Mouse (Mus musculus): ENCODE data around the gene Mrps21. TPM values are rescaled to one million over a fixed set of nuclear protein-coding genes. Genes with fewer than 3 reads are reported as not detected.

Gene Mrps21
- total and polyA plus RNA-seq, 2 experiments, result 39.6 to 205 TPM

DNA sequence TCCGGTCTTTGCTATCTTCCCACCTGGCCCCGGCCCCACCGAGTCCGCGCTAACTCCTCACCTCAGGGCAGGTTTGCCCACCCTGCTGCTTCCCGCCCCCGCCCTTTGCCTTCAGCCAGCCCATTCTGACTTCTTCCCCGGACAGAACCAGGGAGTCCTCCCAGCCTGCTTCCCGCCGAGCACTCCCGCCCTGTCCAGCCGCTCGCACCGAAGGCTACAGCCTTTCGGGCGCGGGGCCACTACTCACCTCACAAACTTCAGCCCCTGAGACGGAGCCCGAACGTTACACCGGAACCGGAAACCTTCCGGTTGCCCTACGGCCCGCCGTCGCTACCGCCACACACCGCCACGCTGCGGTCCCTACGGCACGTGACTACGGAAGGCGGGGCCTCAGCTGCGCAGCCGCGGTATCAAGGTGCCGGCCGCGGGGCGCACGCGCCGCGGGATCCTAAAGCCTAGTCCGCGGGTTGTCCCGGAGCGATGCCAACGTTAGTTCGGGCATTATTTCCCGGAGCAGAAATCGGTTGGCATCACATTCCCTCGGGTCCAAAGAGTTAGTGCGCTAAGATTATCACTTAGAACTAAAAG is 15.7 kb downstream of the Mrps21 start, which contains the start of gene Prpf3:
Gene Prpf3, minus strand, starts transcription at position 384 of the 588 bp plus-strand sequence.
- DNase-seq (ENCODE audit: extremely low read depth, low read depth, low spot score), result peak; percentile 81
- H3K4me3 ChIP-seq (ENCODE audit: insufficient read depth, low read depth, low read length), result peak within 1 kb of the TSS; percentile 86

DNA sequence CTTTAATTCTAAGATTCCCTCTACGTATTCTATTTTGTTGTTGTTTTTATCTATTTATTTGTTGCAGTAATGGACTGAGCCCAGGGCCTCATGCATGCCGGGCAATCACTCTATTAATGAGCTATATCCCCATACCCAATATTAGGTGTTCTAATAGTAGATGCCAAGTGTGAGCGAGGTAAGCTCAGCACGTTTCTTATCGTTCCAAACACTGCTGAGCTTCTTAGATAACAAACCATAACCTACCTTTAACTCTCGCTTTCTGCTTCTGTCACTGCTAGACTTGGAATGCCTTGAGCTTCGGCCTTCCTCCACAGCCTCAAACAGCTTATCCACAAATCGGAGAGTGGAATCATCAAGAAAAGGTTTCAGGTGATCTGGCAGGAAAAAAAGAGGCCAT is 20.0 kb downstream of the Mrps21 start:
- Histone ChIP-seq H3K36me3 (ENCODE audit: control insufficient read depth, insufficient read depth, low read length) (peaks cover 56% of the 10 kb centered on the region), H3K4me3 (ENCODE audit: insufficient read depth, low read depth, low read length) (no peak overlapping the region), H3K27me3 (ENCODE audit: control insufficient read depth, insufficient read depth, low read length) (no peaks in the 10 kb centered on the region), H3K27ac (replicated peaks; ENCODE audit: insufficient read depth, low read depth, low read length) (no peak overlapping the region), H3K4me1 (ENCODE audit: control insufficient read depth, insufficient read depth, low read length) (peaks cover 2% of the 10 kb centered on the region; the same call in 1 of the 2 replicates), H3K79me2 (ENCODE audit: control insufficient read depth, insufficient read depth, low read length) (peaks cover 4% of the 10 kb centered on the region; the same call in 1 of the 2 replicates), H3K9ac (ENCODE audit: low read depth, low read length) (no peak overlapping the region)
- TF ChIP-seq CTCF (IDR thresholded peaks at IDR 0.05; ENCODE audit: low read depth, low read length), result no peak
- TF ChIP-seq POLR2A (IDR thresholded peaks at IDR 0.05; ENCODE audit: extremely low read depth, insufficient read depth, low read length), result no peak
- WGBS, result 96% methylated on average over 8 of the region's 8 CpGs
- no peak for DNase-seq (ENCODE audit: extremely low read depth, low read depth, low spot score)

More for the DNA sequence above, 15.7 kb downstream of the Mrps21 start, which contains the start of gene Prpf3:
- Histone ChIP-seq H3K79me2 (ENCODE audit: control insufficient read depth, insufficient read depth, low read length) (peaks cover 4% of the 10 kb centered on the region; the same call in 1 of the 2 replicates), H3K27ac (replicated peaks; ENCODE audit: insufficient read depth, low read depth, low read length) (peak within 1 kb of the TSS; percentile 53), H3K36me3 (ENCODE audit: control insufficient read depth, insufficient read depth, low read length) (peaks cover 22% of the 10 kb centered on the region), H3K9ac (ENCODE audit: low read depth, low read length) (peak within 1 kb of the TSS; percentile 94), H3K27me3 (ENCODE audit: control insufficient read depth, insufficient read depth, low read length) (no peaks in the 10 kb centered on the region), H3K4me1 (ENCODE audit: control insufficient read depth, insufficient read depth, low read length) (peaks cover 2% of the 10 kb centered on the region; the same call in 1 of the 2 replicates)
- TF ChIP-seq CTCF (IDR thresholded peaks at IDR 0.05; ENCODE audit: low read depth, low read length) (no peak), POLR2A (IDR thresholded peaks at IDR 0.05; ENCODE audit: extremely low read depth, insufficient read depth, low read length) (peak; percentile 74)
- under 1% methylated on average over 56 of the region's 56 CpGs for WGBS

DNA sequence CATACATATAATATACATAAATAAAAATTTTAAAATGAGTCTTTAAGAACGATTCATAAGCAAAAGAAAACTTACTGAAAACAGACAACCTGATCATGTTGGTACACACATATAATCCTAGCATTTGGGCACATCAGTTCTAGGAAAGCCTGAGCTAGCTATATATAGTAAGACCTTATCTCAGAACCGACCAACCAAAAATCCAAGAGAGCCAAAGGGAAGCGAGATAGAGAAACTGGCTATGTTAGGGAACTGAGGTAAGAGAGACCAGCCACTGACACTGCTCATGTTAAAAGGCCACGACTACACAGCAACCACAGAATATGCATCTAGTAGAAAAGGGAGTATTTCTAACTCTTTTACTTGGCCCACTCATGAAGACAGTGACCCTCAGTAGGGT is 20.7 kb downstream of the Mrps21 start:
- 76% methylated on average over 4 of the region's 4 CpGs for WGBS
- TF ChIP-seq CTCF (IDR thresholded peaks at IDR 0.05; ENCODE audit: low read depth, low read length), result no peak
- Histone ChIP-seq H3K36me3 (ENCODE audit: control insufficient read depth, insufficient read depth, low read length) (peaks cover 62% of the 10 kb centered on the region), H3K4me3 (ENCODE audit: insufficient read depth, low read depth, low read length) (no peak overlapping the region), H3K4me1 (ENCODE audit: control insufficient read depth, insufficient read depth, low read length) (peaks cover 2% of the 10 kb centered on the region; the same call in 1 of the 2 replicates), H3K79me2 (ENCODE audit: control insufficient read depth, insufficient read depth, low read length) (peaks cover 4% of the 10 kb centered on the region; the same call in 1 of the 2 replicates), H3K9ac (ENCODE audit: low read depth, low read length) (no peak overlapping the region), H3K27me3 (ENCODE audit: control insufficient read depth, insufficient read depth, low read length) (no peaks in the 10 kb centered on the region), H3K27ac (replicated peaks; ENCODE audit: insufficient read depth, low read depth, low read length) (no peak overlapping the region)
- DNase-seq (ENCODE audit: extremely low read depth, low read depth, low spot score), result no peak

DNA sequence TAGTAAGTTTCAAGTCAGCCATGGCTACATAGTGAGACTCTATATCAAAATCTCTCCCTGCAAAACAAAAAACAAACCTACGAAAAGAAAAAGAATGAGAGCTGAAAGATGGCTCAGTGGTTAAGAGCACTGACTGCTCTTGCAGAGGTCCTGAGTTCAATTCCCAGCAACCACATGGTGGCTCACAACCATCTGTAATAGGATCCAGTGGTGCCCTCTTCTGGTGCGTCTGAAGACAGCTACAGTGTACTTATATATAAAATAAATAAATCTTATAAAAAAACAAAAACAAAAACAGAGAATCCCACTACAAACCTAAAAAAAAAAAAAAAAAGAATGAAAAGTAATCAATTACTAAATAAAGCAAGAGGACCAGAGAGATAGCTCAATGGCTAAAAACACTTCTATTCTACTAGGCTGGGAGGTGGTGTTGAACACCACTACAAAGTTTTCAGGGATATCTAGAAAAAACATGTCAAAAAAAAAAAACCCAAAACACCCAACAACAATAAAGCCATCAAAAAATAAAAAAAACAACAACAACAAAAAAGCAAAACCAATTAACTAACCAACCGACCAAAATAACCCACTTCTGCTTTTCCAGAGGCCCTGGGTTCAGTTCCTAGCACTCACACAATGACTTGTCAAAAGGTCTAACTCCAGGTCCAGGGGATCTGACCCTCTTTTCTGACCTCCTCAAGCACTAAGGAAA is 28.7 kb downstream of the Mrps21 start:
- H3K9ac ChIP-seq (ENCODE audit: low read depth, low read length), result no peak overlapping the region
- no peak overlapping the region for H3K4me3 ChIP-seq (ENCODE audit: insufficient read depth, low read depth, low read length)
- peaks cover 60% of the 10 kb centered on the region for H3K36me3 ChIP-seq (ENCODE audit: control insufficient read depth, insufficient read depth, low read length)
- TF ChIP-seq POLR2A (IDR thresholded peaks at IDR 0.05; ENCODE audit: extremely low read depth, insufficient read depth, low read length) (no peak), CTCF (IDR thresholded peaks at IDR 0.05; ENCODE audit: low read depth, low read length) (no peak)
- WGBS, result 91% methylated on average over 3 of the region's 3 CpGs
- H3K27ac ChIP-seq (replicated peaks; ENCODE audit: insufficient read depth, low read depth, low read length), result no peak overlapping the region
- DNase-seq (ENCODE audit: extremely low read depth, low read depth, low spot score), result no peak
- H3K27me3 ChIP-seq (ENCODE audit: control insufficient read depth, insufficient read depth, low read length), result no peaks in the 10 kb centered on the region
- no peaks in the 10 kb centered on the region for H3K4me1 ChIP-seq (ENCODE audit: control insufficient read depth, insufficient read depth, low read length)
- no peaks in the 10 kb centered on the region for H3K79me2 ChIP-seq (ENCODE audit: control insufficient read depth, insufficient read depth, low read length)

DNA sequence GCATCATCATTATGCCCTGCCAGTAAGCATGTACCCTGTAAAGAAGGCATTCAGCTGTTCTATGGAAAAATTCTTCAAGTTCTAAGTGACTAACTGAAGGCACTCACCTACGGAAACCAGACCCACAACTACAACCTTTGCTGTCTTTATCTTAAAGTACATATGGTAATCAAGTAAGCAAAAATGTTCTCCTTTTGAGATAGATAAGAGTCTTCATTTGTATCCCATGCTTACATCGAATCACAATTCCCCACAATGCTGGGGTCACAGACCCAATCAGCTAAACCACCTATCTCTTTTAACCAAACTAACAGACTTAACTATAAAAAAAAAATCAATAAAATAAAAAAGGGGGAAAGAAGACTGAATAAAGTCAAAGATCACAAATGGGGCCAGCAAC is 32.1 kb downstream of the Mrps21 start:
- Histone ChIP-seq H3K4me3 (ENCODE audit: insufficient read depth, low read depth, low read length) (no peak overlapping the region), H3K79me2 (ENCODE audit: control insufficient read depth, insufficient read depth, low read length) (no peaks in the 10 kb centered on the region), H3K36me3 (ENCODE audit: control insufficient read depth, insufficient read depth, low read length) (peaks cover 53% of the 10 kb centered on the region), H3K27ac (replicated peaks; ENCODE audit: insufficient read depth, low read depth, low read length) (no peak overlapping the region), H3K9ac (ENCODE audit: low read depth, low read length) (no peak overlapping the region), H3K27me3 (ENCODE audit: control insufficient read depth, insufficient read depth, low read length) (no peaks in the 10 kb centered on the region), H3K4me1 (ENCODE audit: control insufficient read depth, insufficient read depth, low read length) (no peaks in the 10 kb centered on the region)
- no peak for DNase-seq (ENCODE audit: extremely low read depth, low read depth, low spot score)
- TF ChIP-seq CTCF (IDR thresholded peaks at IDR 0.05; ENCODE audit: low read depth, low read length), result no peak
- TF ChIP-seq POLR2A (IDR thresholded peaks at IDR 0.05; ENCODE audit: extremely low read depth, insufficient read depth, low read length), result no peak
- WGBS, result 94% methylated on average over 2 of the region's 2 CpGs

DNA sequence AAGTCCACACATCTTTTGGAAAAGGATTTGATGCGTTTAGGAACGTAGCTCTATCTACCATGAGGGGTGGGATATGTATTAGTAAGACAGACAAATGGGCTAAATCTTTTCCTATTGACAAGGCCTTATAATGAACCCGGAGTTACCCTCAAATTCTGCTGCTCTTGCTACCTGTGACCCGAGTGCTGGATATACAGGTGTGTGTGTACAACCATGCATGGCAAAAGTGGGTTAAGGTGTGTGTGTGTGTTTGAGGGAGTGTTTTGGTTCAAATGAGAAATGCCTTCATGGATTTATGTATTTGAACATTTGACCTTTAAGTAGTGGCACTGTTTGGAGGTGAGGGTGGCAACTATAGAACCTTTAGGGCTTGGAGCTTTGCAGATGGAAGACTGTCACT is 42.3 kb downstream of the Mrps21 start:
- DNase-seq (ENCODE audit: extremely low read depth, low read depth, low spot score), result no peak
- no peak overlapping the region for H3K9ac ChIP-seq (ENCODE audit: low read depth, low read length)
- WGBS, result 99% methylated on average over 4 of the region's 4 CpGs
- TF ChIP-seq POLR2A (IDR thresholded peaks at IDR 0.05; ENCODE audit: extremely low read depth, insufficient read depth, low read length), result no peak
- no peak for TF ChIP-seq CTCF (IDR thresholded peaks at IDR 0.05; ENCODE audit: low read depth, low read length)
- H3K4me3 ChIP-seq (ENCODE audit: insufficient read depth, low read depth, low read length), result no peak overlapping the region
- peaks cover 37% of the 10 kb centered on the region for H3K36me3 ChIP-seq (ENCODE audit: control insufficient read depth, insufficient read depth, low read length)
- no peaks in the 10 kb centered on the region for H3K27me3 ChIP-seq (ENCODE audit: control insufficient read depth, insufficient read depth, low read length)
- no peaks in the 10 kb centered on the region for H3K79me2 ChIP-seq (ENCODE audit: control insufficient read depth, insufficient read depth, low read length)
- no peaks in the 10 kb centered on the region for H3K4me1 ChIP-seq (ENCODE audit: control insufficient read depth, insufficient read depth, low read length)
- H3K27ac ChIP-seq (replicated peaks; ENCODE audit: insufficient read depth, low read depth, low read length), result no peak overlapping the region

Measured in liver, adult 2 months (tissue).